ENCODE assay signal across 8 mouse cellular contexts in the genomic region with DNA sequence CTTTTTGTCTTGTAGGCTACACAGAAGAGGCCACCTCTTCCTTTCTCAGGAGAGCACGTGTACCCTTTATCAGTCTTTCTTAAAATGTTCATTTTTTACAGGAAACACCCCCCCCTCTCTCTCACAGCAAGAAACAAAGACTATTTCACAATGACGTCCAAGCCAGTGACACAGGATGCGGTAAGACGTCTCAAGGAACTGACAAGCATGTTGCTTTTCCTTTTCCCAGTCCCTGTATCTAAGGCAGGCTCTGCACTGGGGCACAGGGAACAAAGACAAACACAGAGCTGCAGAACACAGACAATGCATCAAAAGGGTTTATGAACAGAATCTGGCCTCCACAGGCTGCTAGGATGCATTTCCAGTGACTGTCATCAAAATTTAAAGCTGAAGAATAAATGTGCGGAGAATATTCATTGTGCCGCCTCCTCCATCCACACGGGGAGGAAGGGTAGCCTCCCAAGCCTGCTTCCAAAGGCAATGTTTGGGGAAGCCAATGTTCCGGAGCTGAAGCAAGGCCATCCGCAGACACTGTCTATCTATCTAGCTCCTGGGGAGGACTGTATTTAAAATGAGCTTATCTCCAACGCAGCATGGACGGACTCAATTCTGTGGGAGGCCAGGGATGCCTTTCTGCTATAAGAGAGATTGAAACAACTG. TPM values are rescaled to one million over a fixed set of nuclear protein-coding genes. Genes with fewer than 3 reads are reported as not detected.
DNase-seq lines count a peak whose midpoint lies in the region; ATAC-seq and TF ChIP-seq lines count a peak whose summit lies in the region.

No protein-coding gene starts in this region.

- no peaks in the 10 kb centered on the region for H3K9me3 ChIP-seq in forebrain, postnatal 0 days (ENCODE audit: low read length)
- no peaks in the 10 kb centered on the region for H3K9me3 ChIP-seq in midbrain, embryonic 12.5 days

- no peak for TF ChIP-seq POLR2A in brain, embryonic 14.5 days (IDR thresholded peaks at IDR 0.05; ENCODE audit: borderline replicate concordance, extremely low read depth, insufficient read depth, insufficient read length, poor library complexity, severe bottlenecking)

- peak; percentile 63 for ATAC-seq in forebrain, postnatal 0 days
- peak; percentile 34; the same call in 1 of the 2 replicates for ATAC-seq in midbrain, embryonic 12.5 days (ENCODE audit: low FRiP score, low read depth)

- H3K9ac ChIP-seq in forebrain, postnatal 0 days: no peak overlapping the region
- H3K9ac ChIP-seq in midbrain, embryonic 12.5 days (replicated peaks): peak overlapping the region; percentile 28; the same call in 1 of the 2 replicates

- H3K27ac ChIP-seq in layer of hippocampus, adult 2 months: peak overlapping the region; percentile 79
- peak overlapping the region; percentile 42 for H3K27ac ChIP-seq in forebrain, postnatal 0 days (ENCODE audit: low read depth, low read length)
- peak overlapping the region; percentile 80 for H3K27ac ChIP-seq in midbrain, embryonic 12.5 days (replicated peaks)

- TF ChIP-seq CTCF in layer of hippocampus, adult 2 months (conservative IDR thresholded peaks at IDR 0.05): no peak
- TF ChIP-seq CTCF in brain, embryonic 14.5 days (IDR thresholded peaks at IDR 0.05; ENCODE audit: borderline replicate concordance, extremely low read depth, insufficient read depth, insufficient read length): no peak
- TF ChIP-seq CTCF in forebrain, postnatal 0 days (IDR thresholded peaks at IDR 0.05; ENCODE audit: low read depth): no peak

- no peak overlapping the region for H3K4me2 ChIP-seq in forebrain, postnatal 0 days (ENCODE audit: low read depth)
- no peak overlapping the region for H3K4me2 ChIP-seq in midbrain, embryonic 12.5 days (replicated peaks)

- no peak overlapping the region for H3K4me3 ChIP-seq in layer of hippocampus, adult 2 months
- no peak overlapping the region for H3K4me3 ChIP-seq in forebrain, postnatal 0 days (ENCODE audit: low read depth, low read length)
- H3K4me3 ChIP-seq in midbrain, embryonic 12.5 days: no peak overlapping the region

- no peaks in the 10 kb centered on the region for H3K27me3 ChIP-seq in forebrain, postnatal 0 days (ENCODE audit: insufficient read depth, low read length)
- no peaks in the 10 kb centered on the region for H3K27me3 ChIP-seq in midbrain, embryonic 12.5 days

- peak; percentile 29 to 63 for DNase-seq in layer of hippocampus, adult 2 months (ENCODE audit: low spot score in 2 of 2)
- no peak for DNase-seq in layer of hippocampus, adult 11-12 months (ENCODE audit: low spot score)
- DNase-seq in brain, embryonic 14.5 days (ENCODE audit: low read depth): peak; percentile 57
- DNase-seq in forebrain, postnatal 0 days: peak; percentile 20
- no peak for DNase-seq in cerebellum, adult 11-12 months
- DNase-seq in left cerebral cortex, postnatal 10 days (ENCODE audit: extremely low spot score in 1 of 2, low spot score in 2 of 2): no peak
- DNase-seq in adrenal gland, adult 2 months: no peak

- peaks cover 8% of the 10 kb centered on the region; the same call in 1 of the 2 replicates for H3K36me3 ChIP-seq in forebrain, postnatal 0 days (ENCODE audit: insufficient read depth)
- H3K36me3 ChIP-seq in midbrain, embryonic 12.5 days: peaks cover 10% of the 10 kb centered on the region; the same call in 1 of the 2 replicates

- H3K4me1 ChIP-seq in forebrain, postnatal 0 days (ENCODE audit: insufficient read depth): no peaks in the 10 kb centered on the region
- H3K4me1 ChIP-seq in midbrain, embryonic 12.5 days: peaks cover 13% of the 10 kb centered on the region

- intact Hi-C loops in left cerebral cortex, postnatal 10 days (cut with DNase I): no loop called here

- WGBS in forebrain, postnatal 0 days: 52% methylated on average over 11 of the region's 11 CpGs
- WGBS in midbrain, embryonic 12.5 days: 51% methylated on average over 11 of the region's 11 CpGs

RNA-seq across cellular contexts. Expression of gene Ern1, which starts 48.7 kb away (rescaled TPM):
- total RNA-seq in layer of hippocampus, adult 2 months (2021): 10 to 100 TPM; 11.2 to 11.8 TPM
- 11.3 and 11.9 TPM in 2 replicates for polyA plus RNA-seq in brain, embryonic 14.5 days (2012; rRNA removed)
- total RNA-seq in forebrain, postnatal 0 days (2014; rRNA removed): 4.9 and 8.4 TPM in 2 replicates
- 0.65 and 1.7 TPM in 2 replicates for polyA plus RNA-seq in forebrain, postnatal 0 days (2015; fragmentation: Nextera tagmentation; extraction: Ambion mirVana)
- 6.6 and 8.0 TPM in 2 replicates for polyA plus RNA-seq in midbrain, embryonic 12.5 days (2016; fragmentation: Nextera tagmentation; extraction: Ambion mirVana)
- 1 to 10 TPM; 7.6 to 9.5 TPM for total RNA-seq in left cerebral cortex, postnatal 10 days (2021)
- 100 to 1,000 TPM in 1 of 2 experiments, 10 to 100 TPM in 1; 90.7 to 119 TPM for total RNA-seq in adrenal gland, adult 2 months (2021)
- 608 and 700 TPM in 2 replicates for polyA plus RNA-seq in adrenal gland, adult 2 months (2012; rRNA removed)

Comparison
In these comparisons a context has a peak if more than half of its experiments do, and no peak if none do; other contexts are left out.
1. DNase-seq: peak in layer of hippocampus, adult 2 months (2 of 2), brain, embryonic 14.5 days (single experiment) and forebrain, postnatal 0 days (single experiment); none in layer of hippocampus, adult 11-12 months (single experiment), cerebellum, adult 11-12 months (single experiment), left cerebral cortex, postnatal 10 days (0 of 2) and adrenal gland, adult 2 months (single experiment).
2. Peak in every context shown above with its lines, with median percentiles within 50 percentile points of each other: H3K27ac ChIP-seq.